Mouse (Mus musculus) testis, adult 10 weeks (tissue): ENCODE data around the gene Rassf5. TPM values are rescaled to one million over a fixed set of nuclear protein-coding genes. Genes with fewer than 3 reads are reported as not detected.

Source experiments
- polyA plus RNA-seq: library from polyadenylated mRNA; stranded (reverse); fragments of 350-450 nt; fragmentation: Illumina TruSeq; extraction: RNeasy Lipid Tissue Mini Kit (QIAGEN cat#74804); gene quantifications from one replicate; pipeline ENCODE4 v1.2.3, GENCODE M21; 2014; ENCODE audit warnings: low read depth, low replicate concordance

The Rassf5 gene
- polyA plus RNA-seq = 1.4 TPM

GRCm38 (mm10) chr1:131245089-131245856 lies at the start of gene Rassf5:
Rassf5 (minus strand) TSS chr1:131245258.

GRCm38 (mm10) chr1:131279456-131279776 lies 34.4 kb upstream of the Rassf5 start, which contains the start of gene Ikbke:
Ikbke (minus strand) TSS chr1:131279606.

GRCm38 (mm10) chr1:131153018-131153629 lies 91.9 kb downstream of the Rassf5 start, which contains the start of gene Eif2d:
Eif2d (plus strand) TSS chr1:131153181.

DNA sequence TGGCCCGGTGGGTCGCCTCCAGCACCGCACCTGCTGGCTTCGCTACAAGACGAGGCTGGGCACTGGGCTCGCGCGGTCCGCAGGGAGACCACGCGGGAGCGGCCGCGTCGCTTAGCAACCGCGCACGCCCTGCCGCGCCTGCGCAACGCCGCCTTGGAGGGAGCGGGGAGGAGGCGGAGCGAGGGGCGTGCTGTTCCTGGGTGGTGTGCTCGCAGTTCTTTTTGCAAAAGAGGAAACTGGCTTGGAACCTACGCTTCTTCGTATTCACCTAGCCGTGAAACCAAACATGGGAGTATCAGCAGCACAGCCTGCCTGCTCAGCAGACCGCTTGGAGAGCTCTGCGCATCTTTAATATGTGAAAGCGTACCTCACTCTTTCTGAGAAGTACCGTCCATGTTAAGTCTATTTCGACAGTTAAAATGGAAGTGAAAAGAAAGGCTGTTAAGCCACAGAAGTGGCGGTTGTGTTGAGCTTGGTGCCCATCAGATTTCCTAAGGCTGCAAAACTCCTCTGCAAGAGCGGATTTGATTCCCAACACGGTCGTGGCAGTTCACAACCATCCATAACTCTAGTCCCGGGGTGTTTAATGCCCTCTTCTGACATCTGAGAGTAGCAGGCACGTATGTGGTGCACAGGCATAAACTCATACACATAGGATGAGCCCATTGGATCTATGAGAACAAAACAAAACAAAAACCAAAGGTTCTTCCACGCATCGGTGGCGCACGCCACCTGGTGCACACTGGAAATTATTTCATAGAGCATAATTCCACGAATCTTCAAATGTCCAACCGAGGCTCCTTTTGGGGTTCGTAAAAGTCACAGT lies 106.7 kb downstream of the Rassf5 start, which contains the start of gene Dyrk3:
Gene Dyrk3 (minus strand): TSS at position 150 of the 826 bp plus-strand sequence.

Other genes with a start within 250 kb of the Rassf5 start
- not detected for gene Il10, start 225.4 kb downstream of the Rassf5 start, polyA plus RNA-seq
- gene Mapkapk2, start 147.4 kb downstream of the Rassf5 start, polyA plus RNA-seq = 6.3 TPM
- 62.9 TPM for gene Dyrk3, start 106.9 kb downstream of the Rassf5 start, polyA plus RNA-seq
- 12.0 TPM for gene Eif2d, start 92.1 kb downstream of the Rassf5 start, polyA plus RNA-seq
- gene Ikbke, start 34.3 kb upstream of the Rassf5 start, polyA plus RNA-seq = 0.81 TPM